Mouse (Mus musculus): ENCODE measurements around the gene 1700021F07Rik.

- TF ChIP-seq CTCF (conservative IDR thresholded peaks at IDR 0.05 in 1 of 2, IDR thresholded peaks at IDR 0.05 in 1 of 2; ENCODE audit: low read depth in 2 of 2, low read length in 2 of 2) (peak; percentile 41 to 92; a peak in 3 of 4 replicates), POLR2A (IDR thresholded peaks at IDR 0.05; ENCODE audit: low read depth, low read length) (no peak), EP300 (IDR thresholded peaks at IDR 0.05; ENCODE audit: low read length) (no peak), MEF2A (IDR thresholded peaks at IDR 0.05; ENCODE audit: borderline replicate concordance, low read depth, low read length) (peak; percentile 28; the same call in 1 of the 2 replicates), ZKSCAN1 (IDR thresholded peaks at IDR 0.05; ENCODE audit: borderline replicate concordance, low read depth, low read length) (no peak), BHLHE40 (IDR thresholded peaks at IDR 0.05; ENCODE audit: low read depth, low read length) (0 out of 2 replicates have a peak, but pooled peaks have one; percentile 25), NELFE (IDR thresholded peaks at IDR 0.05; ENCODE audit: low read depth, low read length) (peak; percentile 36; the same call in 1 of the 2 replicates), POLR2AphosphoS2 (IDR thresholded peaks at IDR 0.05; ENCODE audit: low read depth, low read length) (no peak), CHD2 (IDR thresholded peaks at IDR 0.05; ENCODE audit: low read length) (no peak), ETS1 (conservative IDR thresholded peaks at IDR 0.05; ENCODE audit: low read depth, low read length) (no peak)
Observed at GRCm38 (mm10) chr2:173545992-173546703, 23.8 kb downstream of the 1700021F07Rik start.
